Mouse (Mus musculus): ENCODE measurements around the gene Mysm1. TPM values are rescaled to one million over a fixed set of nuclear protein-coding genes. Genes with fewer than 3 reads are reported as not detected.
A peak's percentile ranks its signal among the peaks of the same experiment; 100 is the strongest.

Gene Mysm1
- 25.2 and 29.8 TPM in 2 replicates for polyA plus RNA-seq (2015; fragmentation: Nextera tagmentation; extraction: Ambion mirVana)

DNA sequence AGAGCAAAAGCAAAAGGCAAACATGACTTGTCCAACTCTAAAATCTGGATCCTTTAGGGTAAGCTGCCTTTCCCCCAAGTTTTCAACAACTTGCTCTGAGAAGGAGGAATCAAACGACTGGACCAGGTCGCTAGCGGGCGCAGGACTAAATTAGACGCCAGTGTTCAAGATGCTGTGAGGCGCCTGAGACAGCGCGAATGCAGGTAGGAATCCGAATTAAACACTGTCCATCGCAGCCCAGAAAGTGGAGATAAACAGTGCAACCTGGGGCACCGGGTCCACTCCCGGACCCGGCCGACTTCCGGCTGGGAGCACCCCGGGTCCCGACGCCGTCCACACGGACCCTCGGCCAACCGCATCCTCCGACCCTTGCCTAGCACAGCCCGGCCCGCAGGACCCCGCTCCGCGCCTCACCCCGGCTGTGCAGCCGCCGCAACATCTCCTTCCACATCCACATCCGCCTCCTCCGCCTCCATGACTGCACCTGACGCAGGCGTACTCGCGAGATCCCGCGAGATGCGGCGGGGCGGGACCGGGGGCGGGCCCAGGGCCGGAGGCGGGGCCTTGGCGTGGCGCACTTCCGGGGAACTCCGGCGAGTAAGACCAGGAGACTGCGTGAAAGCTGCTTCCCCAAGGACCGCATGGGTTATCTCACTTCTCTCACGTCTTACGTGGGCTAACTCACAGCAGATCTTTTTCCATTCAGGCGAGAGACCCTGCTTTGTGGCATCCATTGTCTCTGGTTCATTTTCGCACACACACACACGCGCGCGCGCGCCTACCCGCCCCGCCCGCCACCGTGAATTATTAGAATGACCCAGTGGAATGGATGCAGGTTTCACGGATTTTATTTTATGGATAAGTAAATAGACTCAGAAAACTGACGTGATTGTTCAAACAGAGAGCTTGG lies at the start of gene Mysm1:
Mysm1 (minus strand) TSS at position 511 of the 910 bp plus-strand sequence.
- peak; percentile 100 for ATAC-seq (ENCODE audit: low FRiP score, low TSS enrichment)
- Histone ChIP-seq H3K4me1 (ENCODE audit: insufficient read depth, low read length) (peaks cover 17% of the 10 kb centered on the region), H3K27ac (ENCODE audit: low read length) (peak within 1 kb of the TSS; percentile 85), H3K27me3 (ENCODE audit: insufficient read depth, low read length) (no peaks in the 10 kb centered on the region), H3K4me3 (ENCODE audit: low read length) (peak within 1 kb of the TSS; percentile 90), H3K9ac (replicated peaks; ENCODE audit: low read length) (peak within 1 kb of the TSS; percentile 94), H3K4me2 (replicated peaks; ENCODE audit: low read depth, low read length) (peak within 1 kb of the TSS; percentile 78), H3K9me3 (ENCODE audit: low read length) (no peaks in the 10 kb centered on the region), H3K36me3 (ENCODE audit: insufficient read depth, low read length) (peaks cover 4% of the 10 kb centered on the region; the same call in 1 of the 2 replicates)
- WGBS: under 1% methylated on average over 68 of the region's 69 CpGs

DNA sequence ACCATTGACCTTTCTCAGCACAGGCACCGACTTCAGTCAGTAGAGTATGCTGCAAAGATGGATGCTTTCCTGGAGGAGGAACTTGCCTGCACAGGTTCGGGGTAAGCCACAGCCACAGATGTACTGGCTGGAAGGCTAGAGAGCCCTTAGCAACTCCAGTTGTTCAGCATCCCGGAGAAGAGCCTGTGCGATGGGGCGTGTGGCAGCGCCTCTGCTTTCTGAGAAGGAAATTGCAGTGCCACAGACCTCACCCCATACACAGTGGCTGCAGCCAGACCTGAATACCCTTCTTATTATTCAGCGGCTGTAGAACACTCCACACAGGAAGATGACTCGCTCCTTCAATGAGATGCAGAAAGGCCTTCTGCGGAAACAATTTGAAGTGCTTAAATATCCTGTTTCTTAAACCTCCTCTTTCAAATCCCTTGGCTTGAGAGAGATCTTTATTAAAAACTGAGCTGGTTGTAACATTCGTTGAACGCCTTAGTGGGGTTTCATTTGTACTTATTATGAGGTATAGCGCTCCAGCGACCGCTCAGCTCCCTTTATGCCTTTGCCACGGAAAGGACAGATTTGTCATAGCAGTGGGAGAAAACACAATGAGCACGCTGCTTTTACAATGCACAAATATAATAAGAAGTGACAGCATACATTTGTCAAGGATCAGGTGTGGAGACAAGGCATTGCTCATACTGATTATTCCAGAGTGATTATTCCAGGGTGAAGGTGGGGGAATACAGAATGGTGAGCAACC lies 47.1 kb upstream of the Mysm1 start:
- H3K4me2 ChIP-seq (replicated peaks; ENCODE audit: low read depth, low read length): no peak overlapping the region
- H3K9me3 ChIP-seq (ENCODE audit: low read length): no peaks in the 10 kb centered on the region
- ATAC-seq (ENCODE audit: low FRiP score, low TSS enrichment): no peak
- H3K4me3 ChIP-seq (ENCODE audit: low read length): no peak overlapping the region
- H3K36me3 ChIP-seq (ENCODE audit: insufficient read depth, low read length): no peaks in the 10 kb centered on the region
- 76% methylated on average over 16 of the region's 16 CpGs for WGBS
- H3K4me1 ChIP-seq (ENCODE audit: insufficient read depth, low read length): no peaks in the 10 kb centered on the region
- no peak overlapping the region for H3K27ac ChIP-seq (ENCODE audit: low read length)
- H3K27me3 ChIP-seq (ENCODE audit: insufficient read depth, low read length): no peaks in the 10 kb centered on the region
- no peak overlapping the region for H3K9ac ChIP-seq (replicated peaks; ENCODE audit: low read length)

DNA sequence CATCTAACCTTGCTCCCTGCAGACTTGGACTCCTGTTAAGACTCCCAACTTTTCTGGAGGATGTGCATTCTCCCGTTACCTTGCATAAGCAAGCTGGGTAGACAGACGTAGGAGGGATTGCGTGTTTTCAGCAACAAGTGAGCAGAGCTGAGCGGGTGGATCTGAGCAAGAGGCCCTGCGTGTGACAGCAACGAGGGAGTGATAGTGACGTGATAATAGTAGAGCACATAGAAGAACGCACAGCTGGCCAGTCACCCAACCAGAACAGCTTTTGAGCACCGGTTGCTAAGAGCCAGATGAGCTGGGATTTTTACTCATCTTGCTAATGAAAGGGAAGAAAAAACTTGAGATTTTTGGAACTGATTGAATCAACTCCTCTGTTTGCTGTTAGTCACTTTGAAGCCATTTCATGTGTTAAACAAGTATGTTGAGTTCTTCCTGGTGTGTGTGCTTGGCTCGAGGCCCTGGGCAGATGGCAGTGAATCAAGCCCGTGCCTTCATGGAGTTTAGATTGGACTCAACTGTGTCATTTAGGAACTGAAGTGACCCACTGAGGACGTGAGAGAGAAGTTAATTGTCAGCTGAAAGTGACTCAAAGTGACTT lies 44.6 kb upstream of the Mysm1 start:
- H3K27me3 ChIP-seq (ENCODE audit: insufficient read depth, low read length): no peaks in the 10 kb centered on the region; the same call in 1 of the 2 replicates
- H3K4me2 ChIP-seq (replicated peaks; ENCODE audit: low read depth, low read length): no peak overlapping the region
- H3K9me3 ChIP-seq (ENCODE audit: low read length): no peaks in the 10 kb centered on the region
- H3K4me3 ChIP-seq (ENCODE audit: low read length): no peak overlapping the region
- no peaks in the 10 kb centered on the region for H3K4me1 ChIP-seq (ENCODE audit: insufficient read depth, low read length)
- no peak for ATAC-seq (ENCODE audit: low FRiP score, low TSS enrichment)
- 70% methylated on average over 12 of the region's 12 CpGs for WGBS
- H3K27ac ChIP-seq (ENCODE audit: low read length): no peak overlapping the region
- H3K9ac ChIP-seq (replicated peaks; ENCODE audit: low read length): no peak overlapping the region
- no peaks in the 10 kb centered on the region for H3K36me3 ChIP-seq (ENCODE audit: insufficient read depth, low read length)

DNA sequence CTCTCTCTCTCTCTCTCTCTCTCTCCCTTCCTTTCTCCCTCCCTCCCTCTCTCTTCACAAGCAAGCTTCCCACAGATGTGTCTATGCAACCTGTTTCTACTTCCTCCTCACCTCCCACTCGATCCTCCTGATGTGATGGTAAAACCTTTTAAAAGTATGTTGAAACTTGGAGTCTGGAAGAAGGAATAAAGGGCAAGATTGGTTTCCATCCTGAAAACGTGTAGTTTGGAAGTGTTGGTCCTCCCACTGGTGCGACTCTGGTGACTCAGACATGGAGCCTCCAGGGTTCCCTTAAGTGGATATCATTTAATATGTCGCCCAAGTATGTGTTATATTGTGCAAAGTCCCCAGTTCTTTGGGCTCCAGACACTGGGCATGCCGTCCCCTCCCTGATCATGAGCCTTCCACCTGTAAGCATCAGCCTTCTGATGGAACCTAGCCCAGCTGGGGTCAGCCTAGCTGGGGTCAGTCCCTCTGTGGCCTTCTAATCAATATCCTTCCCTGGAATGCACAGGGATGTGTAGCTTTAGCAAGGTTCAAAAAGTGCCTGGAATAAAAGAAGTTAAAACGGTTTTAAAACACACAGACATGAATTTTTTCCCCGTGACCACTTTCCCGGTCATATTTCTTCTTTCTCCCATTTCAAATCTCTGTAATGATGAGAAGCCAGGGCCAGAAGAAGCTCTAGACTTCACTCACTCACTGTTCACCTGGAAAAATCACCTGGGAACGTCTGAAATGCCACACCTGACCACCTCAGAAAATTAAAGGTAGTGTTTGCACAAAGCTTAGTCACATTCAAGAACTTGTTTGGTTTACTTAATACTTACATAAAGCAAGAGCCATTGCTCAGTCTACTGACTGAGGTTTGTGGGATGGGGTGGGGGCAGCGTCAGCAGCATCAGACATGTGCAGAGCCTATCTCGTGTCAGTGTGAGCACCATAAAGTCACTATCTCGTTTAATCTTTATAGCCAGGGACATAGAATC lies 43.0 kb upstream of the Mysm1 start:
- Histone ChIP-seq H3K4me2 (replicated peaks; ENCODE audit: low read depth, low read length) (no peak overlapping the region), H3K4me1 (ENCODE audit: insufficient read depth, low read length) (no peaks in the 10 kb centered on the region), H3K27me3 (ENCODE audit: insufficient read depth, low read length) (no peaks in the 10 kb centered on the region; the same call in 1 of the 2 replicates), H3K36me3 (ENCODE audit: insufficient read depth, low read length) (no peaks in the 10 kb centered on the region), H3K4me3 (ENCODE audit: low read length) (no peak overlapping the region), H3K27ac (ENCODE audit: low read length) (no peak overlapping the region), H3K9me3 (ENCODE audit: low read length) (no peaks in the 10 kb centered on the region), H3K9ac (replicated peaks; ENCODE audit: low read length) (no peak overlapping the region)
- no peak for ATAC-seq (ENCODE audit: low FRiP score, low TSS enrichment)
- WGBS: 79% methylated on average over 12 of the region's 12 CpGs

DNA sequence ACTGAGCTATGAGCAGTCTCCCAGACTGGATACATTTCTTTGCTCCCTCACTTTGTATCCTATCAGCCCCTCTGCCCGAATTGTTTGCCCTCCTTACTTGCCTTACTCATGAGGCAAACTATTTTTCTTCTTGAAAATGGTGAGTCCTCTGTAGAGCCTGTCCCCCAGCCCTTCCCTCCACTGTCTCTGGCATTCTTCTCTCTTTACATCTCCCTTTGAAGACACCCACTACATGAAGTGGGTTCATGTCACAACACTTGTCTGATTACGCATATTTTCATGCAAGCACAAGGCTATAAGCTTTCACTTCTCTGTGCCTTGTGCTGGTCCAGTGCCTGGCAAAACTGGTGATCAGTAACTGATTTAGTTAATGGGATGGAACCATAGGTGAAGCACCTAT lies 41.3 kb upstream of the Mysm1 start:
- no peak overlapping the region for H3K4me2 ChIP-seq (replicated peaks; ENCODE audit: low read depth, low read length)
- no peak; the same call in 1 of the 2 replicates for ATAC-seq (ENCODE audit: low FRiP score, low TSS enrichment)
- no peaks in the 10 kb centered on the region for H3K4me1 ChIP-seq (ENCODE audit: insufficient read depth, low read length)
- no peaks in the 10 kb centered on the region; the same call in 1 of the 2 replicates for H3K27me3 ChIP-seq (ENCODE audit: insufficient read depth, low read length)
- WGBS: 59% methylated on average over 2 of the region's 2 CpGs
- H3K9me3 ChIP-seq (ENCODE audit: low read length): no peaks in the 10 kb centered on the region
- H3K36me3 ChIP-seq (ENCODE audit: insufficient read depth, low read length): no peaks in the 10 kb centered on the region
- no peak overlapping the region for H3K4me3 ChIP-seq (ENCODE audit: low read length)
- H3K27ac ChIP-seq (ENCODE audit: low read length): no peak overlapping the region
- H3K9ac ChIP-seq (replicated peaks; ENCODE audit: low read length): no peak overlapping the region

DNA sequence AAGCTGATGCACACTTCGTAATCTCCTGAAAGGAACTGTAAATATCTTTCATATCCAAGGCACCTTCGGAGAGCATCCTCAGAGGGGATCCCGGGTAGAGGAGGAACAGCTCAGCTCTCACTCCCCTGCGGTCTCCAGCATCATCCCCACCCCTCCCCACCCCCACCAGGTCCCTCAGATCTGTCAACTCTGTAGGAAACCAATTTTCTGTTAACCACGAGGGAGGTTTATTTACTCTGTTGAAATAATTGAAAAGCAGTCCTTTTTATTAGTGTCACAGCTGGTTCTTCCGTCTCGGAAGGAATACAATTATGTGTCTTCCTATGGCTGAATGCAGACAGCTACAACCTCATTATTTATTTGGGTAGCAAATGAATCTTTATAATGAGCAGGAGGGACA lies 39.3 kb upstream of the Mysm1 start:
- H3K27ac ChIP-seq (ENCODE audit: low read length): no peak overlapping the region
- ATAC-seq (ENCODE audit: low FRiP score, low TSS enrichment): no peak
- no peak overlapping the region for H3K4me2 ChIP-seq (replicated peaks; ENCODE audit: low read depth, low read length)
- no peak overlapping the region for H3K4me3 ChIP-seq (ENCODE audit: low read length)
- H3K4me1 ChIP-seq (ENCODE audit: insufficient read depth, low read length): no peaks in the 10 kb centered on the region
- no peaks in the 10 kb centered on the region for H3K36me3 ChIP-seq (ENCODE audit: insufficient read depth, low read length)
- no peak overlapping the region for H3K9ac ChIP-seq (replicated peaks; ENCODE audit: low read length)
- no peaks in the 10 kb centered on the region for H3K9me3 ChIP-seq (ENCODE audit: low read length)
- no peaks in the 10 kb centered on the region; the same call in 1 of the 2 replicates for H3K27me3 ChIP-seq (ENCODE audit: insufficient read depth, low read length)
- WGBS: 38% methylated on average over 7 of the region's 7 CpGs

DNA sequence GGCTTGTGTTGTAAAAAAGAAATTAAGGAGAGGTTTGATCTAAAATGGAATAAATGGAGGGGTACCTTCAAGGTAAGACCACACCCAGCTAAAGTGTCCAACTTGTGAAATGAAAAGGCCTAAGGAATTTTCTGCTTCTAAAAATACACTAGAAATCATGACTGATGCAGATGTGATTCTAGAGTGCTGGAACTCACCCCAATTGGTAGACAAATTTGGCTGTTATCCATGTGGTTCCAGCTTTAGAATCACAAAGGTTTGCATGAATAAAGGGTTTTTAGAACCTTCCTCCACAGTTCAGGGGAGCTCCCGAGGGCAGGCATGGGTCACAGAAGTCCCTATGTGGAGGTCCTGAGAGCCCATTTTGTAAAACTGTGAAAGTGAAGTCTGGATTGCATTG lies 33.8 kb upstream of the Mysm1 start:
- no peaks in the 10 kb centered on the region for H3K4me1 ChIP-seq (ENCODE audit: insufficient read depth, low read length)
- H3K4me2 ChIP-seq (replicated peaks; ENCODE audit: low read depth, low read length): no peak overlapping the region
- H3K4me3 ChIP-seq (ENCODE audit: low read length): no peak overlapping the region
- no peak for ATAC-seq (ENCODE audit: low FRiP score, low TSS enrichment)
- no peaks in the 10 kb centered on the region for H3K27me3 ChIP-seq (ENCODE audit: insufficient read depth, low read length)
- WGBS: 81% methylated on average over 1 of the region's 1 CpGs
- H3K9ac ChIP-seq (replicated peaks; ENCODE audit: low read length): no peak overlapping the region
- H3K9me3 ChIP-seq (ENCODE audit: low read length): no peaks in the 10 kb centered on the region
- no peak overlapping the region for H3K27ac ChIP-seq (ENCODE audit: low read length)
- H3K36me3 ChIP-seq (ENCODE audit: insufficient read depth, low read length): no peaks in the 10 kb centered on the region

DNA sequence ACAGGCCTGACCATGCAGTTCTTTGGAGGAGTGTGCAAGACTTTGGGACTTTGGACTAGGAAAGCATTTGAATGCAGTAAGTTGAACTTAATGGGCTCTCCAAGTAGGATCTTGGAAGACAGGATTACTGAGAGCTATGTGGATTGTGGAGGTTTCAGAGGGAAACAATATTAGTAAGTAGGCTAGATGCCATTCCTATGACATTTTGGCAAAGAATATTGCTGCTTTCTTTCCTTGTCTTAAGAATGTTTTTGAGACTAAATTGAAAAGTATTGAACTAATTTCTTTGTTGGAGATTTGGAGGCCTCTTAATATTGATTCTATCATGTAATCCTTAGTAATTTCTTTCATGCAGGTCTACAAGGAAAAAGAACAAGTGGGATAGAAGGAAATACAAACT lies 33.4 kb upstream of the Mysm1 start:
- no peaks in the 10 kb centered on the region for H3K36me3 ChIP-seq (ENCODE audit: insufficient read depth, low read length)
- no peak overlapping the region for H3K4me2 ChIP-seq (replicated peaks; ENCODE audit: low read depth, low read length)
- H3K4me1 ChIP-seq (ENCODE audit: insufficient read depth, low read length): no peaks in the 10 kb centered on the region
- no peak overlapping the region for H3K4me3 ChIP-seq (ENCODE audit: low read length)
- H3K27ac ChIP-seq (ENCODE audit: low read length): no peak overlapping the region
- no peaks in the 10 kb centered on the region for H3K9me3 ChIP-seq (ENCODE audit: low read length)
- H3K27me3 ChIP-seq (ENCODE audit: insufficient read depth, low read length): no peaks in the 10 kb centered on the region
- no peak overlapping the region for H3K9ac ChIP-seq (replicated peaks; ENCODE audit: low read length)
- no peak for ATAC-seq (ENCODE audit: low FRiP score, low TSS enrichment)
